ENCODE assay signal across 8 mouse cellular contexts in the genomic region with DNA sequence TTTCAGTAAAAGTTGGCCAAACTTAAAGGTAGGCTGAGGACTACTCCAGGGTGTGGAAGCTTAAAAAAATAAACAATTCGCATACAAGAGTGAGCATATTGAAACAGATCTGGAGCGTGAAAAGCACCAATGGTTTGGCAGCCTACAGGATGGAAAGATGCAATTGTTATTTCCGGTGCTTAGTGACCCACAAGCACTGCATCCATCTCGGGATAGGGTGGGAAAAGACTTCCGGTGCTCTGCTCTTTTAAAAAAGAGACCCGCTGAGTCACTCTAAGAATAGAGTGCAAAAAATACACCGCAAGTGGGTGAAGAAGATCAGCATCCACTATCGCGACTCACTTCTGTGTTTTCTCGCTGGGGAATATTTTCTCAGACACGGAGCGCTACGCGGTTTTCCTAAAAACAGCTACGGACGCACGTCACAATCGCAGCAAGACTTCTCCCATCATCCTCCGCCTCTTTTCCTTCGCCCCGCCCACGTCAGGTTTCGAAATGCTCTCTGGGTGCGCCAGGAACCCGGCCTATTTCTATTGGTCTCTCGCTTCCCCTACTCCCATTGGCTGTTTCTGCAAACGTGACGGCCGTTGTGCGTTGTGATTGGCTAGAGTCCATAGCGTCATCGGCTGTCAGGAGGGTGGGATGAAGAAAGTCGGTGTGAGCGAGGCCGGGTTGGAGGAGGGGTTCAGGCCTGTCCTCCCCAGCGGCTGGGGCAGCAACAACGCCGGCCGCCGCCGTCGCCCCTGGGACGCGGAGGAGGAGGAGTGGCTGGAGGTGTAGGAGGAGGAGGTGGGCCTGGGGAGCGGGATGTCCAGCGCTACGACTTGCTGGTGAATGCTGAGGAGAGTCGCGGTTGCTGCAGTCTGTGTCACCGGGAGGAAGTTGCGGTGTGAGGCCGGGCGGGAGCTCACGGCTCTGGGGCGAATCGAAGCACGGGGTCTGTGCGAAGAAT. TPM values are rescaled to one million over a fixed set of nuclear protein-coding genes. Genes with fewer than 3 reads are reported as not detected.
DNase-seq lines count a peak whose midpoint lies in the region; ATAC-seq and TF ChIP-seq lines count a peak whose summit lies in the region.

A gene (plus strand): TSS at position 657 of the 952 bp plus-strand sequence.

- TF ChIP-seq POLR2A in testis, adult 2 months (IDR thresholded peaks at IDR 0.05; ENCODE audit: control insufficient read depth, low read depth, low read length), result peak; percentile 100

- peak within 1 kb of the TSS; percentile 92 for H3K4me2 ChIP-seq in forebrain, embryonic 12.5 days
- peak within 1 kb of the TSS; percentile 84 for H3K4me2 ChIP-seq in heart, postnatal 0 days (ENCODE audit: low read depth, low read length)
- H3K4me2 ChIP-seq in liver, embryonic 16.5 days (ENCODE audit: low read depth, low read length), result peak within 1 kb of the TSS; percentile 79
- peak within 1 kb of the TSS; percentile 97 for H3K4me2 ChIP-seq in neural tube, embryonic 13.5 days

- no peak for TF ChIP-seq CTCF in E14TG2a.4 (conservative IDR thresholded peaks at IDR 0.05; ENCODE audit: low read length)
- TF ChIP-seq CTCF in heart, postnatal 0 days (IDR thresholded peaks at IDR 0.05; ENCODE audit: low read depth), result no peak
- no peak for TF ChIP-seq CTCF in testis, adult 2 months (IDR thresholded peaks at IDR 0.05; ENCODE audit: control insufficient read depth, insufficient read depth, insufficient replicate concordance, low read depth, low read length)

- peak; percentile 100 for ATAC-seq in forebrain, embryonic 12.5 days (ENCODE audit: low FRiP score)
- peak; percentile 99 for ATAC-seq in heart, postnatal 0 days (ENCODE audit: insufficient read depth, low read depth)
- peak; percentile 98 for ATAC-seq in liver, embryonic 16.5 days (ENCODE audit: low read depth)
- peak; percentile 99 for ATAC-seq in neural tube, embryonic 13.5 days (ENCODE audit: low read depth)

- peak; percentile 100 for DNase-seq in c-Kit-positive CD71-positive TER-119-positive erythroid progenitor cells, embryonic 14.5 days (ENCODE audit: low spot score)
- peak; percentile 100 for DNase-seq in heart, postnatal 0 days (ENCODE audit: low spot score)
- peak; percentile 98 to 99 for DNase-seq in kidney, postnatal 4 days

- H3K27me3 ChIP-seq in E14TG2a.4 (ENCODE audit: insufficient read depth, low read length), result no peaks in the 10 kb centered on the region
- no peaks in the 10 kb centered on the region for H3K27me3 ChIP-seq in forebrain, embryonic 12.5 days
- H3K27me3 ChIP-seq in heart, postnatal 0 days (ENCODE audit: control insufficient read depth, insufficient read depth, low read length), result no peaks in the 10 kb centered on the region
- no peaks in the 10 kb centered on the region for H3K27me3 ChIP-seq in liver, embryonic 16.5 days (ENCODE audit: control insufficient read depth, insufficient read depth, low read depth, low read length)
- H3K27me3 ChIP-seq in neural tube, embryonic 13.5 days, result no peaks in the 10 kb centered on the region; the same call in 1 of the 2 replicates
- no peaks in the 10 kb centered on the region for H3K27me3 ChIP-seq in testis, adult 2 months (ENCODE audit: control insufficient read depth, insufficient read depth, low read length)

- H3K9ac ChIP-seq in forebrain, embryonic 12.5 days, result peak within 1 kb of the TSS; percentile 74
- peak within 1 kb of the TSS; percentile 84 for H3K9ac ChIP-seq in heart, postnatal 0 days (replicated peaks; ENCODE audit: low read depth, low read length)
- peak within 1 kb of the TSS; percentile 93 for H3K9ac ChIP-seq in liver, embryonic 16.5 days (ENCODE audit: low read depth, low read length)
- peak within 1 kb of the TSS; percentile 93 for H3K9ac ChIP-seq in neural tube, embryonic 13.5 days

- WGBS in forebrain, embryonic 12.5 days, result under 1% methylated on average over 58 of the region's 58 CpGs
- WGBS in heart, postnatal 0 days, result under 1% methylated on average over 58 of the region's 58 CpGs
- under 1% methylated on average over 58 of the region's 58 CpGs for WGBS in liver, embryonic 16.5 days (ENCODE audit: insufficient replicate concordance)
- WGBS in neural tube, embryonic 13.5 days, result under 1% methylated on average over 58 of the region's 58 CpGs

- peak within 1 kb of the TSS; percentile 97 for H3K4me3 ChIP-seq in E14TG2a.4 (replicated peaks; ENCODE audit: low read length)
- peak within 1 kb of the TSS; percentile 66 for H3K4me3 ChIP-seq in forebrain, embryonic 12.5 days (replicated peaks)
- H3K4me3 ChIP-seq in heart, postnatal 0 days (ENCODE audit: low read depth, low read length), result peak within 1 kb of the TSS; percentile 72
- peak within 1 kb of the TSS; percentile 93 for H3K4me3 ChIP-seq in liver, embryonic 16.5 days (ENCODE audit: low read depth, low read length)
- H3K4me3 ChIP-seq in neural tube, embryonic 13.5 days, result peak within 1 kb of the TSS; percentile 94
- peak within 1 kb of the TSS; percentile 94 for H3K4me3 ChIP-seq in testis, adult 2 months (ENCODE audit: control insufficient read depth, low read depth, low read length)

- peaks cover 36% of the 10 kb centered on the region for H3K4me1 ChIP-seq in E14TG2a.4 (replicated peaks; ENCODE audit: low read depth, low read length)
- H3K4me1 ChIP-seq in forebrain, embryonic 12.5 days, result peaks cover 20% of the 10 kb centered on the region
- peaks cover 9% of the 10 kb centered on the region for H3K4me1 ChIP-seq in heart, postnatal 0 days (ENCODE audit: control insufficient read depth, insufficient read depth)
- H3K4me1 ChIP-seq in liver, embryonic 16.5 days (ENCODE audit: control insufficient read depth, low read depth, low read length), result peaks cover 9% of the 10 kb centered on the region
- H3K4me1 ChIP-seq in neural tube, embryonic 13.5 days (replicated peaks), result peaks cover 37% of the 10 kb centered on the region
- H3K4me1 ChIP-seq in testis, adult 2 months (ENCODE audit: control insufficient read depth, insufficient read depth, low read length), result peaks cover 2% of the 10 kb centered on the region; the same call in 1 of the 2 replicates

- no peaks in the 10 kb centered on the region for H3K9me3 ChIP-seq in E14TG2a.4 (ENCODE audit: low read length)
- no peaks in the 10 kb centered on the region for H3K9me3 ChIP-seq in forebrain, embryonic 12.5 days
- H3K9me3 ChIP-seq in heart, postnatal 0 days (replicated peaks; ENCODE audit: control insufficient read depth, low read length), result no peaks in the 10 kb centered on the region
- H3K9me3 ChIP-seq in liver, embryonic 16.5 days (replicated peaks; ENCODE audit: control insufficient read depth, low read length), result no peaks in the 10 kb centered on the region
- no peaks in the 10 kb centered on the region for H3K9me3 ChIP-seq in neural tube, embryonic 13.5 days

- no peak for TF ChIP-seq EP300 in heart, postnatal 0 days (IDR thresholded peaks at IDR 0.05; ENCODE audit: low read depth)

- peaks cover 16% of the 10 kb centered on the region for H3K36me3 ChIP-seq in E14TG2a.4 (ENCODE audit: insufficient read depth, low read length)
- 0 out of 2 replicates have a peak, but pooled peaks cover 3% of the 10 kb centered on the region for H3K36me3 ChIP-seq in forebrain, embryonic 12.5 days (replicated peaks)
- no peaks in the 10 kb centered on the region for H3K36me3 ChIP-seq in heart, postnatal 0 days (replicated peaks; ENCODE audit: control insufficient read depth, insufficient read depth, low read length)
- H3K36me3 ChIP-seq in liver, embryonic 16.5 days (ENCODE audit: control insufficient read depth, insufficient read depth), result peaks cover 3% of the 10 kb centered on the region
- H3K36me3 ChIP-seq in neural tube, embryonic 13.5 days, result peaks cover 4% of the 10 kb centered on the region; the same call in 1 of the 2 replicates
- H3K36me3 ChIP-seq in testis, adult 2 months (ENCODE audit: control insufficient read depth, insufficient read depth, low read length), result no peaks in the 10 kb centered on the region

- H3K27ac ChIP-seq in forebrain, embryonic 12.5 days, result peak within 1 kb of the TSS; percentile 85
- H3K27ac ChIP-seq in heart, postnatal 0 days (ENCODE audit: low read depth), result peak within 1 kb of the TSS; percentile 93
- peak within 1 kb of the TSS; percentile 95 for H3K27ac ChIP-seq in liver, embryonic 16.5 days (ENCODE audit: low read length)
- peak within 1 kb of the TSS; percentile 93 for H3K27ac ChIP-seq in neural tube, embryonic 13.5 days (replicated peaks)
- H3K27ac ChIP-seq in testis, adult 2 months (ENCODE audit: control insufficient read depth, insufficient read depth, low read depth, low read length), result peak within 1 kb of the TSS; percentile 96

RNA-seq across cellular contexts. Expression of the gene that starts here (rescaled TPM):
- 103 and 112 TPM in 2 replicates for polyA plus RNA-seq in forebrain, embryonic 12.5 days (2016; fragmentation: Nextera tagmentation; extraction: Ambion mirVana)
- total RNA-seq in heart, postnatal 0 days (2014; rRNA removed; ENCODE audit: low replicate concordance), result 26.1 and 63.5 TPM in 2 replicates
- 32.6 and 35.0 TPM in 2 replicates for polyA plus RNA-seq in heart, postnatal 0 days (2015; fragmentation: Nextera tagmentation; extraction: Ambion mirVana)
- 33.5 and 33.8 TPM in 2 replicates for polyA plus RNA-seq in liver, embryonic 16.5 days (2015; fragmentation: Nextera tagmentation; extraction: Ambion mirVana)
- polyA plus RNA-seq in neural tube, embryonic 13.5 days (2015; fragmentation: Nextera tagmentation; extraction: Ambion mirVana), result 77.9 and 91.4 TPM in 2 replicates
- 322 and 441 TPM in 2 replicates for polyA plus RNA-seq in testis, adult 2 months (2012; rRNA removed)

Comparison
In these comparisons a context has a peak if more than half of its experiments do, and no peak if none do; other contexts are left out.
1. Peak in every context shown above with its lines: DNase-seq, ATAC-seq, H3K4me3 ChIP-seq and H3K27ac ChIP-seq.